Mouse (Mus musculus): ENCODE results near the gene Hgd.
A peak's percentile ranks its signal among the peaks of the same experiment; 100 is the strongest.

Hgd gene

DNA sequence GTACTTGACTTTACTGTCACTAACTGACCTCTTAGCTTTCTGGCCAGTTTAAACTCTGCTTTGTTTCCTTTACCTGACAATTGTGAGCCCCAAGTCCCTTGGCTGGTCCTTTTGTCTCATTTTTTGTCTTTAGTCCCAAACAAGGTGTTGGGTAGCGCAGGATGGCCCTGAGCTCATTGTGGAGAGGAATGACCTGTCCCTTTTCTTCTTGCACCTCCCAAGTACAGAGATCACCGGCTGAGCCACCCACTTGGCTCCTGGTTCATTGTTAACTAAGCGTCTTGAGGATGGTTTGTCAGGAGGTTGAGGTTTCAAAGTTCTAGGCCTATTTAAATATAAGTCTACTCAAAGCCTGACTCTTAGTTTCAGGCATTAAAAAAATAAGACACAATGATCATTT, 3.4 kb downstream of the Hgd start:
- DNase-seq: no peak

DNA sequence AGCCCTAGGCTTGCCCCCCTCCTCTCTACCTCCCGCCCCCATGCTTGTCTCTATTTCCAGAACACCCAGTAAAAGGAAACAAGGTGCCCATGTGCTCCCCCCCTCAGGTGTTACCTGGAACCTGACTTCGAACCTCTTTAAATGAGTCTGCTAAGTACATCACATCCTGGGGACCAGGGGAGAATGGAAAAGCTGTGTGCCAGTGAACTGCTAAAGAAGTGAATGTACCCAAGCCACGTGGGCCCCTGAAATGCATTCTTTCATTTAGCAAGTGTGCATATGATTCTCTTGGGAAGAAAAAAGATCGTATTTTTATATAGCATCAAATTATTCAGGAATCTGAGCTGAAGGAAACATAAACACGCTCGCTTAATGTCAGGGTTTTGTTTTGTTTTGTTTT, 3.8 kb downstream of the Hgd start:
- DNase-seq: no peak

DNA sequence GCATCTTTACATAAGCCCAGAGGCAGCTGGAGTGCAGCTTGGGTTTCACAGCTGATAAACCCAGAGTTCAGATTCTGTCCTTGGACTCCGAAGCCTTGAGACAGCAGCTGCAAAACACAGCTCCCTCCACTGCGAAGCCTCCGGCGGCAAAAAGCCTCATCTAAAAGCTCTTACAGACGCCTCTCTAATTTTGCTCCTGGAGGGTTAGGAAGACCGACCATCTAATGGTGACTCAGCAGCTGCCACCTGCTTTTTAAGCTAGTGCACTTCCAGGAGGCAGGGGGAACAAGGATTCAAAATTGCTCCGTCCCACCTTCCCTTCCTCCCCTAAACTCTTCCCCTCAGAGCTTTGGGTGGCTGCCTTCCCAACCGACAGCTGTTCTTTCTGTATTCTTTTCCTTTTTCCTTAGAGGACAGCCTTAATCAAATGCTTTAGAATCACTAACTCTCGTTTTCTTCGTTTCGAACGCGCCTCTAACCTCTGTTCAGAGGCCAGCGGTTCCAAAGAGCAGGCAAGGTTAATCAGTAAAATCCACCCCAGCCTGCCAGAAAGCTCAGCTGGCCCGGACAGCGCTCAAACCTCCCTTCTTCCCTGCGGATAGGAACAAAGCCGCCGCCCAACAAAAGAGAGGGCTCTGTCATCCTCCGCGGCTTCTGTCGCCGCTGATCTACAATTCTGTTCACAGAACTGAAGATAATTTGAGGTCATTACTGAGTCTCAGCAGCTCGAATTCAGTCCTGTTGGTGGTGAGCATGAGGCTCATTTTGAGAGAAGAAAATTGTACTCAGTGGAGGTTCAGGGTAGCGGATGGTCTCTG, 4.5 kb downstream of the Hgd start:
- DNase-seq: peak; percentile 87

DNA sequence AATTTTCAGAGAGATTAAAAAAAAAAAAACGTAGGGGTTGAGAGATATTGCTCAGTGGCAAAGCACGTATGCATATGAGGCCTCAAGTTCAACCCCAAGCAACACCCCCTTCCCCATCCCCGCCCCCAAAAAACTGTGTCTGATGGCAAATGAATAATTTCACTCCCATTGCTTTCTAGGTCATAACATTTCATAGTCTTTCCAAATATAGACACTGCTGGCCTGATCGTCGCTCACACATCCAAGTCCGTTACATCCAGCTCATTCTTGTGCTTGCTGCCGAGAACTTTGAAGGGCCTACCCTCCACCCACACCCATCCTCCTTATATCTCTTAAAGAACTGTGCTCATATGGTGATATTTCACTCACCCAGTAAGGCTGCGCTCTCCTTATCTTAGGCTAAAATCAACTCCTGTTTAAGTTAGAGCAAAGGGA, 5.2 kb downstream of the Hgd start:
- no peak for DNase-seq

GRCm38 (mm10) chr16:37590921-37591320, 11.0 kb downstream of the Hgd start:
- no peak for DNase-seq

- DNase-seq: no peak
These were observed 11.6 kb downstream of the Hgd start for GRCm38 (mm10) chr16:37591551-37591950.

DNA sequence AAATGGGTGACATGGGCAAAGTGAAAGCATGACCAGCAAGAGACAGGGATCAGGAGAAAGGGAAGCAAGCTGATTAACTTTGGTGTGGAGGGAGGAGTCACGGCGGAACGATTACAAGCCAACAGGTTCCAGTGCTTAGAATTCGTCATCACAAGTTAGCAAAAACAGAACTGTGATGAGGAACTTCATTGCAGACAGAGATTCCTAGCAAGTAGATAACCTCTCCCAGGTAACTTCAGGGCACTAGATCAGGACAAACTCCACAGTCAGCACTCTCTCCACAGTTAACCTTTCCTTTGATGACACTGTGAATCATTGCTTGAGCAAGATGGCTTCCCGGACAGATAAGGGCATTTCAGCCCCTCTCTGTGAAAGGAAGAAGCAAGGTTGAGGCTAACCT, 17.5 kb downstream of the Hgd start:
- no peak for DNase-seq

DNA sequence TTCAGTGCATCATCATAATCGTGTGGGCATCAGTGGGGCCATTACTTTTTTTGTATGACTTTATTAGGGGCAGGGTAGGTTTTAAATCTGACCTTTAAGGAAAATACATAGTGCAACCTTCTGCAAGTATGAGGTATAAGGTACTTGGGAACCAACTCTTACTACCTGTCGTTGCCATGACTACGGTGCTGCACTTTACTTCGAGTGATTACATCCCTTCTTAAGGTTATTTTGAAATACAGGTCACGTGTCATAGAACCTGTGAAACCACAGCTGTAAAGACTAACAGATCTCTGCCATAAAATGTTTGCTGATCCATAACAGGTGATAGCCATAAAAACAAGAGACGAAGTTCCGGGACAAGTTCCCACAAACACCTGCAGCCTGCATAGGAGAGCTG, 18.5 kb downstream of the Hgd start:
- no peak for DNase-seq

DNA sequence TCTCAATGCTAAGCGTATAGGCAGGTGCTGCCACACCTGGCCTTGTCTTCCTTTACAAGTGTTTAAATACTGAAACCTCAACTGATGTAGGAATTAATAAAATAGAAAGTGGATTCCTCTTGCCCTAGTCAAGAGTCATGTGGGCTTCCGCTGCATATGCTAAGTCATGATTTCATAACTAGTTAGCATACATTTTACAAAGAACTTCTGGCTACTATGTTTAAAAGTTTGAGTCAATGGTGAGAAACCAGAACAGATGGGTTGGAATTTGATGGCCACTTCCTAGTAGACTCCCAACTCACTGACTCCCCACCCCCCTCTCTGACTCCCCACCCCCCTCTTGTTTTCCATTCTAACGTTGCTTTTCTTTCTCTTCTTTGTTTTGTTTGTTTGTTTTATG, 19.4 kb downstream of the Hgd start:
- DNase-seq: no peak

- DNase-seq: no peak
These were observed 23.5 kb downstream of the Hgd start for GRCm38 (mm10) chr16:37603431-37603830.

DNA sequence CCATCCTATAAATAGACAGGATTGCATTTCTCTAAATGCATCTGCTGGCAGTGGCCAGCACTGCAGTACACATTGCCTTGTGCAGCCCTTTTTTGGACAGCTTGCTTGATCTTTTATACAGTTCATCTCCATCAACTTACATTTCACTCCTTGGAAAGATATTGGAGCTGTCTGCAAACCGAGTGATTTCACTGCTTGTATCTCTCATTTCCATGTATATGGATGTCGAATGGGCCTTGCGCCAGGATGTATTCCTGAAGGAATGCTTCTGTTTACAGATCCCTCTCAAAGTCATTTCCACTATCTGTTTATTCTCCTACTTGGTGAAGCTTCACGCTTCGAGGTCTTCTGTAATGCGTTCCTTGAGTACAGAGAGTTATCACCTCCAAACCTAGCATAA, 24.3 kb downstream of the Hgd start:
- DNase-seq: no peak

DNA sequence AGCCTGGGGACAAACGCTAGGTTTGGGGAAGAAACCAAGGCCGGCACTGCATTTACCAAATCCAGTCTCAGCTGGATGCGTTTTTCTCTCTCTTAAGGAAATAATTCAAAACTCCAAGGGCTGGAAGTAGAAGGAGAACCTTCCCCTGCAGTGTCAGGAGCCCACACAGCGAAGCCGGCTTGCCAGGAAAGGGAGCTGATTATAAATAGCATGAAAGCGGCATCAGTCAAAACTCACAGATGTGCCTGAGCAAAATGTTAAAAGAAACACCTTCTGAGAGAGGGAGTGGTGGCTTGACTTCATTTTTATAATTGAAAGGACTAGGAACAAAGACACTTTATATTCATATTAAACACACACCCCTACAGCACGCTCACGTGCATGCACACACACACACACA, 30.4 kb downstream of the Hgd start:
- DNase-seq: no peak

DNA sequence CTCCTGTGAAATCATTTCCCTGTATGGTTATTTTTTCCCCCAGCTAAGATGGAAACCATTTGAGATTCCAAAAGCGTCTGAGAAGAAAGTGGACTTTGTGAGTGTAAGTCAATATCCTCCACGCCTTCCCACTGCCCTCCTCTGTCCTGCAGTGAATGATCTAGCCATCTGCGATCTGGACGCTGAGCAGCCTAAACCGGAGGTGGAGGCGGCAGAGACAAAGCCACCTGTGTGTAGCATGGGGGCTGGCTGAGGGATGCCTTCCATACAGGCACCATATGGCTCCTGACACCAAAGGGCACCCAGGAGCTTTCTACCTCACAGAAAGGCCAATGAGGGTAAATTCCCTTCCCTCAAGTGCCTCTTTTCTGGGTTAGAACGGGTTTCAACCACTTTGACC, 31.1 kb downstream of the Hgd start:
- peak; percentile 13 for DNase-seq

DNA sequence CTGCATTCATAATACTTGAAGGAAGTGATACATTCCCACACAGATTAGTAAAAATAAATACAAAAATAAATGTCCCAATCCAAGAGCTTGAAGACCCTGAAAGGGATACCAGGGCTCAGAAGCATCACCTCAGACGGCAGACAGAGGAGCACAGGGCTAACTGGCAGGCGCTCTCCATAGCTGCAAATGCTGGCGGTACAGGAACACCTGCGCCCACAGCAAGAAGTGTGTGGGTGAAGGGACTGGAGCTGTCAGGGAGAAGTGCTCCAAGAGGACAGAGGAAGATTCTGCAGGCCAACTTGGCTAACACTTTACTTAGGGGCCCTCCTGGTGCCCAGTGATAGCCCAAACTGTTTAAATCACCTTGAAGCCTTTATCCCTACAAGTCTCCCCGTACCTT, 32.1 kb downstream of the Hgd start:
- no peak for DNase-seq

- no peak for DNase-seq
These were observed 34.6 kb downstream of the Hgd start for GRCm38 (mm10) chr16:37614540-37614939.

GRCm38 (mm10) chr16:37615429-37615828, 35.5 kb downstream of the Hgd start:
- no peak for DNase-seq

- DNase-seq: no peak
These were observed 36.2 kb downstream of the Hgd start for GRCm38 (mm10) chr16:37616104-37616503.

DNA sequence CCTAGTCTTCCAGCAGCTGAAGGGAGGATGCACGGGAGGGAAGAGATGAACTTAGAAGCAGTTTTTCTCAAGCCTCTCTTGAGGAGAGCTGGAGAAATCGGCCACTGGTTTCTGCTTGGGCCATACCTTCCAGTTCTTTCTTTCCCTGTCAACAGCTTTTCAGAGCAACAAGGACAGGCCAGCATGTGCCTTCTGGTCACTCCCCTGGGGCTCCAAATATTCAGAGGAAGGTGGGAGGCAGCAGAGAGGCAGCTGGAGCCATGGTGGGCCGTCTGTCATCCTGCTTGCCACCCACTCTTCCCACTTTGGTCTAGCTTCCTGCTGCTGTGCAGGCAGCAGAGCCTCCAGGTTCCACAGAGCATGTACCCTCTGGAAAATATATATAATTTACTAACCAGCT, 37.7 kb downstream of the Hgd start:
- DNase-seq: peak; percentile 47

GRCm38 (mm10) chr16:37622403-37622802, 42.5 kb downstream of the Hgd start:
- no peak for DNase-seq

DNA sequence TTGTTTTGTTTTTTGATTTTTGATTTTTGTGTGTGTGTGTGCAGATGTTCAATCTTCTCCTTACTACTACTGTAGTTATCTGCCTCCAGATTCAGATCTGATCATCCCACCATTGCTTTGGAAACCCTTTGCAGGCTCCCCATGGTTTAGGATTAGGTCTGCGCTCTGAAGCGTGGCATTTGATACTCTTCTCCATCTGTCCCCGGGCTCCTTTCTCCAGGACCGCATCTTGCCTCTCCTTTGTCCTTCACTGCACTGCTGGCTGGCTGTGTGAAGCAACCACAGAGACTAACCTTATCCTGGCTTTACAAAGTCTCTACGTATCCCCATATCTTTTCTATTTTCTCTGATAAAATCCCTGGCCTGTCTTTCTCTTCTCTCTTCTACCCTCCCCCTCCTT, 43.0 kb downstream of the Hgd start:
- DNase-seq: no peak

DNA sequence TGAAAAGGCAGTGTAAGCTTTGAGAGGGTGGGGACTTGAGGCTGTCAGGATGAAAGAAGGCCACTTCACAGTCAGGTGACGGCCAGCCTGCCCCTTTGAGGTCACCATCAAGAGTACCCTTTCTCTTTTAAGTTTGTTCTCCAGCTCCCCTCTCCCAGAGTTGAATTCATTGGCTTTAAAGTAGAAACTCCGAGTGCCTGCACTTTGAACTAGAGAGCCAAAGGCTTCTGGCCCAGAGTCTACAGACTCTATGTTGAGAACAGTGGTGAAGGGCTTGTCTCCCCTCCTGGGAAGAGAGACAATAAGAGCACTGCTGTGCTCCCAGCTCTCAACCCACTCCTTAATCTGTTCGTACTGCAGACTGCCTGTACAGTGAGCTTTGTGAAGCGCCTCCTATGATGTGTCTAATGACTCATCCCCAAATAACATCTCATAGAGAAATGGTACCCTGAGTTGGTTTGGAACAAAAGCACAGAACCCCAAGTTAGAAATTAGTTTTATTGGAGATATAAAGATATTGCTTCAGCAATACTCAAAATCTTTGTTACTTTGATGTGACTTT, 46.5 kb downstream of the Hgd start:
- DNase-seq: no peak

DNA sequence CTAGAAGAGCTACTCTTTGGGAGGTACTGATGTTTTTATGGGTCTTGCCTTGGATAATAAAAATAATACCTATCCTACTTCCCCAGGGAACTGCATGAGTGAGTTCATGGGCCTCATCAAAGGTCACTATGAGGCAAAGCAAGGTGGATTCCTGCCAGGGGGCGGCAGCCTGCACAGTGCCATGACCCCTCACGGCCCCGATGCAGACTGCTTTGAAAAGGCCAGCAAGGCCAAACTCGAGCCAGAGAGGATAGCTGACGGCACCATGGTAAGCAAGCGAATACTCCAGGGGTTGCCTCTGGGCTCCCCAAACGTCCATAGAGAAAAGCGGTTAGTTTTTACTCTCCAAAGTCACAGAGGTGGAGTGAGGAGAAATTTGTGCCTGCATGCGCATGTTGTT, 48.4 kb downstream of the Hgd start:
- DNase-seq: no peak

DNA sequence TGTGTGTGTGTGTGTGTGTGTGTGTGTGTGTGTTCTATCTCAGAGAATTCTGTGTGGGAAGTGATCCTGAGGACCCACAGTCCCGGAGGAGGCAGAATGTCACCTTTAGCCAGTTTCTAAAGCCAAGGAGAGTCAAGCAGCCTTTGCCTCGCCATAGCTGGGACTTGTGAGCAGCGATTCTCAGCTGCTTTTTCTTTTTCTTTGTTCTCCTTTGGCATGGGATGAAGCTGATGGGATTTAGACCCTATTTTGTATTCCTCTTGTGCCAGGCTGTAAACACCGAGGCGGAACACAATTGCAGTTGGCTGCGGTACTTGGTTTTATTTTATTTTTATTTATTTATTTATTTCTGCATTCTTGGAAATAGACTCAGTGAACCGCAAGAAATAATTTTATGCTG, 49.1 kb downstream of the Hgd start:
- no peak for DNase-seq

- no peak for DNase-seq
These were observed 54.6 kb downstream of the Hgd start for GRCm38 (mm10) chr16:37634578-37634977.

- no peak for DNase-seq
These were observed 55.1 kb downstream of the Hgd start for GRCm38 (mm10) chr16:37635095-37635494.
